8 mouse cellular contexts compared by ENCODE assay signal in genomic region chr5:138160842-138161665, GRCm38 (mm10). TPM values are rescaled to one million over a fixed set of nuclear protein-coding genes. Genes with fewer than 3 reads are reported as not detected.
DNase-seq lines count a peak whose midpoint lies in the region; ATAC-seq and TF ChIP-seq lines count a peak whose summit lies in the region.

Gene Cops6, plus strand, starts transcription at chr5:138161071.

- TF ChIP-seq EP300 in liver, embryonic 14.5 days (IDR thresholded peaks at IDR 0.05; ENCODE audit: low read depth), result no peak
- no peak for TF ChIP-seq EP300 in stomach, postnatal 0 days (optimal IDR thresholded peaks at IDR 0.05)

- H3K4me3 ChIP-seq in forebrain, embryonic 10.5 days, result peak within 1 kb of the TSS; percentile 80
- peak within 1 kb of the TSS; percentile 86 for H3K4me3 ChIP-seq in heart, embryonic 15.5 days
- H3K4me3 ChIP-seq in liver, embryonic 14.5 days (ENCODE audit: insufficient read depth in 1 of 2, low read depth in 2 of 2, low read length in 2 of 2), result peak within 1 kb of the TSS; percentile 77 to 98
- H3K4me3 ChIP-seq in neural tube, embryonic 11.5 days (ENCODE audit: low read depth, low read length), result peak within 1 kb of the TSS; percentile 83
- H3K4me3 ChIP-seq in stomach, postnatal 0 days (ENCODE audit: low read depth, low read length), result peak within 1 kb of the TSS; percentile 49

- ATAC-seq in CD4-positive, CD25-positive, alpha-beta regulatory T cell, adult 4 months, result peak; percentile 97
- ATAC-seq in heart, embryonic 15.5 days (replicated peaks; ENCODE audit: insufficient number of reproducible peaks, insufficient read depth, low FRiP score, low read depth), result peak; percentile 95
- ATAC-seq in liver, embryonic 14.5 days (ENCODE audit: insufficient read depth), result peak; percentile 94
- ATAC-seq in neural tube, embryonic 11.5 days (ENCODE audit: insufficient read depth, low FRiP score, low TSS enrichment), result peak; percentile 94
- peak; percentile 96 for ATAC-seq in stomach, postnatal 0 days (ENCODE audit: low FRiP score, low TSS enrichment)

- no peaks in the 10 kb centered on the region for H3K9me3 ChIP-seq in forebrain, embryonic 10.5 days
- H3K9me3 ChIP-seq in heart, embryonic 15.5 days (replicated peaks), result no peaks in the 10 kb centered on the region
- no peaks in the 10 kb centered on the region for H3K9me3 ChIP-seq in liver, embryonic 14.5 days (ENCODE audit: control insufficient read depth, low read length)
- H3K9me3 ChIP-seq in neural tube, embryonic 11.5 days (ENCODE audit: control insufficient read depth, low read length), result no peaks in the 10 kb centered on the region
- H3K9me3 ChIP-seq in stomach, postnatal 0 days (ENCODE audit: control insufficient read depth, low read length), result no peaks in the 10 kb centered on the region

- 1% methylated on average over 42 of the region's 42 CpGs for WGBS in forebrain, embryonic 10.5 days
- WGBS in heart, embryonic 15.5 days, result under 1% methylated on average over 42 of the region's 42 CpGs
- under 1% methylated on average over 42 of the region's 42 CpGs for WGBS in liver, embryonic 14.5 days (ENCODE audit: insufficient replicate concordance)
- WGBS in neural tube, embryonic 11.5 days, result under 1% methylated on average over 42 of the region's 42 CpGs
- WGBS in stomach, postnatal 0 days, result under 1% methylated on average over 40 of the region's 42 CpGs

- H3K27ac ChIP-seq in forebrain, embryonic 10.5 days, result peak within 1 kb of the TSS; percentile 91
- peak within 1 kb of the TSS; percentile 75 for H3K27ac ChIP-seq in heart, embryonic 15.5 days
- H3K27ac ChIP-seq in liver, embryonic 14.5 days, result peak within 1 kb of the TSS; percentile 6
- 0 out of 2 replicates have a peak within 1 kb of the TSS, but pooled peaks have one; percentile 27 for H3K27ac ChIP-seq in neural tube, embryonic 11.5 days (ENCODE audit: low read depth, low read length)
- H3K27ac ChIP-seq in stomach, postnatal 0 days (replicated peaks), result peak within 1 kb of the TSS; percentile 30

- H3K27me3 ChIP-seq in forebrain, embryonic 10.5 days (ENCODE audit: poor library complexity, severe bottlenecking), result no peaks in the 10 kb centered on the region
- H3K27me3 ChIP-seq in heart, embryonic 15.5 days, result no peaks in the 10 kb centered on the region
- H3K27me3 ChIP-seq in liver, embryonic 14.5 days (ENCODE audit: control insufficient read depth, insufficient read depth, low read length), result no peaks in the 10 kb centered on the region
- H3K27me3 ChIP-seq in neural tube, embryonic 11.5 days (ENCODE audit: control insufficient read depth, insufficient read depth, low read length), result no peaks in the 10 kb centered on the region
- no peaks in the 10 kb centered on the region for H3K27me3 ChIP-seq in stomach, postnatal 0 days (ENCODE audit: control insufficient read depth, insufficient read depth, low read length)

- DNase-seq in c-Kit-positive CD71-negative TER-119-negative erythroid progenitor cells, embryonic 14.5 days (ENCODE audit: low read depth), result peak; percentile 83
- DNase-seq in forebrain, embryonic 10.5 days (ENCODE audit: extremely low spot score, low spot score), result peak; percentile 95
- peak; percentile 95 to 97 for DNase-seq in kidney, postnatal 25 days
- DNase-seq in liver, embryonic 14.5 days (ENCODE audit: low read depth in 3 of 3, low spot score in 3 of 3), result peak; percentile 83 to 85 (median 85)
- peak; percentile 93 for DNase-seq in neural tube, embryonic 11.5 days (ENCODE audit: low spot score)
- DNase-seq in stomach, postnatal 0 days (ENCODE audit: low spot score), result peak; percentile 96

- peak within 1 kb of the TSS; percentile 85 for H3K9ac ChIP-seq in heart, embryonic 15.5 days
- peak within 1 kb of the TSS; percentile 72 for H3K9ac ChIP-seq in liver, embryonic 14.5 days (replicated peaks)
- peak within 1 kb of the TSS; percentile 81 for H3K9ac ChIP-seq in neural tube, embryonic 11.5 days (ENCODE audit: low read length)
- peak within 1 kb of the TSS; percentile 57 for H3K9ac ChIP-seq in stomach, postnatal 0 days (ENCODE audit: low read length)

- TF ChIP-seq CTCF in liver, embryonic 14.5 days (IDR thresholded peaks at IDR 0.05; ENCODE audit: low read depth), result no peak
- peak; percentile 29 for TF ChIP-seq CTCF in stomach, postnatal 0 days (IDR thresholded peaks at IDR 0.05; ENCODE audit: low read depth)

- H3K4me1 ChIP-seq in forebrain, embryonic 10.5 days, result peaks cover 26% of the 10 kb centered on the region
- H3K4me1 ChIP-seq in heart, embryonic 15.5 days (replicated peaks), result peaks cover 10% of the 10 kb centered on the region
- peaks cover 14 to 17% of the 10 kb centered on the region in 2 experiments for H3K4me1 ChIP-seq in liver, embryonic 14.5 days (replicated peaks; ENCODE audit: control insufficient read depth in 2 of 2, insufficient read depth in 2 of 2, low read length in 1 of 2)
- peaks cover 7% of the 10 kb centered on the region; the same call in 1 of the 2 replicates for H3K4me1 ChIP-seq in neural tube, embryonic 11.5 days (ENCODE audit: control insufficient read depth, insufficient read depth, low read length)
- 0 out of 2 replicates have a peak, but pooled peaks cover 3% of the 10 kb centered on the region for H3K4me1 ChIP-seq in stomach, postnatal 0 days (replicated peaks; ENCODE audit: control insufficient read depth, insufficient read depth)

- H3K4me2 ChIP-seq in heart, embryonic 15.5 days, result peak within 1 kb of the TSS; percentile 77
- peak within 1 kb of the TSS; percentile 83 for H3K4me2 ChIP-seq in liver, embryonic 14.5 days (ENCODE audit: low read depth)
- peak within 1 kb of the TSS; percentile 60 for H3K4me2 ChIP-seq in neural tube, embryonic 11.5 days (ENCODE audit: low read depth)
- H3K4me2 ChIP-seq in stomach, postnatal 0 days (replicated peaks; ENCODE audit: low read depth), result peak within 1 kb of the TSS; percentile 67

- peaks cover 41% of the 10 kb centered on the region for H3K36me3 ChIP-seq in forebrain, embryonic 10.5 days (replicated peaks)
- H3K36me3 ChIP-seq in heart, embryonic 15.5 days, result peaks cover 33% of the 10 kb centered on the region
- peaks cover 36% of the 10 kb centered on the region for H3K36me3 ChIP-seq in liver, embryonic 14.5 days (replicated peaks; ENCODE audit: control insufficient read depth, insufficient read depth, low read depth)
- H3K36me3 ChIP-seq in neural tube, embryonic 11.5 days (ENCODE audit: control insufficient read depth, insufficient read depth, low read length), result peaks cover 17% of the 10 kb centered on the region
- peaks cover 21% of the 10 kb centered on the region for H3K36me3 ChIP-seq in stomach, postnatal 0 days (ENCODE audit: control insufficient read depth, insufficient read depth, low read length)

RNA-seq across cellular contexts. Expression of gene Cops6, which starts in this region (rescaled TPM):
- 100 to 1,000 TPM; 184 to 231 TPM for polyA plus RNA-seq in CD4-positive, CD25-positive, alpha-beta regulatory T cell, adult 4 months (2017; shearing (Covaris generic))
- 348 and 351 TPM in 2 replicates for polyA plus RNA-seq in forebrain, embryonic 10.5 days (2016; fragmentation: Nextera tagmentation; extraction: Ambion mirVana)
- 231 and 274 TPM in 2 replicates for polyA plus RNA-seq in heart, embryonic 15.5 days (2015; fragmentation: Nextera tagmentation; extraction: Ambion mirVana)
- 57.7 and 62.4 TPM in 2 replicates for polyA plus RNA-seq in liver, embryonic 14.5 days (2012; rRNA removed)
- 123 and 128 TPM in 2 replicates for polyA plus RNA-seq in liver, embryonic 14.5 days (2014; fragmentation: Nextera tagmentation; extraction: Ambion mirVana)
- 316 and 319 TPM in 2 replicates for polyA plus RNA-seq in neural tube, embryonic 11.5 days (2014; fragmentation: Nextera tagmentation; extraction: Ambion mirVana)
- 173 and 180 TPM in 2 replicates for polyA plus RNA-seq in stomach, postnatal 0 days (2015; fragmentation: Nextera tagmentation; extraction: Ambion mirVana)

Comparison
In these comparisons a context has a peak if more than half of its experiments do, and no peak if none do; other contexts are left out.
1. Peak in every context shown above with its lines: DNase-seq, ATAC-seq, H3K4me3 ChIP-seq and H3K27ac ChIP-seq.
2. H3K27ac ChIP-seq: peak in every context shown above with its lines; median percentile 91 in forebrain, embryonic 10.5 days; 75 in heart, embryonic 15.5 days; 30 in stomach, postnatal 0 days; 27 in neural tube, embryonic 11.5 days; 6 in liver, embryonic 14.5 days.